Mouse (Mus musculus) erythroid progenitor cell, adult 5-6 weeks (primary cell): Measurements from ENCODE around the gene Kdm4b. TPM values are rescaled to one million over a fixed set of nuclear protein-coding genes. Genes with fewer than 3 reads are reported as not detected.

Experiments
- ATAC-seq: replicated peaks from 2 replicates; pipeline ENCODE4 v1.8.0; 2016; ENCODE audit warnings: moderate number of reproducible peaks, mild to moderate bottlenecking, moderate TSS enrichment, inconsistent platforms; ENCODE audit not compliant: poor library complexity, low FRiP score, severe bottlenecking
- total RNA-seq, 2 experiments: library from RNA; stranded (forward) in 1 of 2; stranded (reverse) in 1 of 2; fragments of 150-400 nt in 1 of 2; fragments of 186-747, 209-891 nt in 1 of 2; gene quantifications; 2 replicates each; pipeline versions ENCODE4 v1.2.3 to v1.2.4; 2015 to 2017; ENCODE audit warnings: low replicate concordance in 2 of 2

Kdm4b gene
- total RNA-seq, 2 experiments from 2014 or later = 3.4 TPM

DNA sequence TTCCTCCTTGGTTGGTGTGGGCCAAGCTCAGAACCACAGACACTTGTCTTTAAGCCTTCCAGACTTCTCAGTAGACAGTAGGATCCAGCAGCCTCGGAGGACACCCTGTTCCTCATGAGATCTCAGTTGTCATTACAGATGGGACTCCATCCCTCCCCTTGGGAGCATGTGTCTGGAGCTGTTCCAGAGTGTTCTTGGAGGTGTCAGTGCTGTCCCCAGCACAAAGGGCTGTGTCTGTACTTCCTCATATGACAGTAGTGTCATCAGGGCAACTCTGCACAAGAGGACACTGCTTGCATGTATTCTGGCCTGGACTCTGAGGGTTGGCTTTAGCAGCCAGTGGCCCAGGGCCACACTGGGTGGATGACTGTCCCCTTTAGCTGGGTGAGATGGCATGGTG lies 49.0 kb downstream of the Kdm4b start:
- no peak for ATAC-seq

DNA sequence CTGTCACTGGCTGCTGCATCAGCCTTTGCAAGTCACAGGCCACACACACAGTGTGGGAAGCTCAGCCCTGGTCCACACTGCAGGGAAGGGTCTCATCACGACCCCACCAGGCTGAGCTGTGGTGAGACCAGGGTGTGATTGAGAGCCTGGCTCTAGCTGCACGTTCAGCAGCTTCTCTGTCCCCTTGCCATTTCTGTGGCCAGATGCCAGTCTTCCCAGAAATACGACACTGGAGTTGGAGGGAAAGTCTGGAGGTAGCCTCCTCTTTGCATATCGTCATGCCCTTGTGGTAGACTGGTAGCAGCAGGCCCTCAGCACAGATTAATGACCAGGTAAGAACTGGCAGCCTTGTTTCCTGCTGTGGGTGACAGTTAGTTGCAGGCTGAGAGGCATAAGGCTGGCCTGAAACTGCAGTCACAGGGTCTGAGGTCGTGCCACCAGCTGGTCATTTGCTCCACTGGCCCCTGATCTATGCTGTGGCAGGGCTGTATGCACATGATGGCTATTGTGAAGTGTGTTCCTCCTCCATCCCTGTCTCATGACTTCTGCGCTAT lies 53.5 kb downstream of the Kdm4b start:
- no peak for ATAC-seq

DNA sequence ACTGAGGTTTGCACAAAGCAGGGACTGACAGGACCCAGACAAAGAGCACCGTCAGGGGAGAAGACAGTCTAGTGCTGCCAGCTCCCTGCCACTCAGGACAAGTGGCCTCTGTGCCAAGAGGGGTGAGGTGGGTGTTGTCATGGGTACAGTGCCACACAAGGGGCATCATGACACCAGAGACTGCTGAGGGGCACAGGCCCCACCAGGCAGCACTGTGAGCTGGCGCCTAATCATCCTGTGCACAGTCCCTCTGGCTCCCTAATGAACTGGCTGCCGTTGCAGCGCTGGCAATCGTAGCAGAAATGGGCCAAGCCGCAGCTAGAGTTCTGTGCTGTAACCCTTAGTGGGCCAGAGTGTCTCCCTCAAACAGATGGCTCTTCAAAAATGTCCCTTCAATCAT lies 54.4 kb downstream of the Kdm4b start:
- no peak for ATAC-seq

DNA sequence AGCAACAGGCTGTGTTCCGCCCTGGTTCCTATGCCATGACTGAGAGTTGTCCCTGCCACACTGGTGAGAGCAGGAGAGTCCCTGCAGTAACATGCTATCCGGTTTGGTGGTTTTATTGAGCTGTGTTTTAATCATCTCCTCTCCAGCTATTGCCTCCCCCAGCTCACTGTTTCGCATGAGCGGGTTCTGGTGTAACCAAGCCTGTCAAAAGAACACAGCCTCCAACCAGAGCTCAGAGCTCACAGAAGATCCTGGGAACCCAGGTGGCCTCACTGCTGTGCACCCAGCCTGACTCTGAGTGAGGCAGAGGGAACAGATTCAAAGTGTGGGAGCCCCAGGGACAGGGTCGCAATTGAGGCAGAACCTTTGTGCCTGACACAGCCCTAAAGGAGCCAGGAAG lies 55.3 kb downstream of the Kdm4b start:
- no peak for ATAC-seq

DNA sequence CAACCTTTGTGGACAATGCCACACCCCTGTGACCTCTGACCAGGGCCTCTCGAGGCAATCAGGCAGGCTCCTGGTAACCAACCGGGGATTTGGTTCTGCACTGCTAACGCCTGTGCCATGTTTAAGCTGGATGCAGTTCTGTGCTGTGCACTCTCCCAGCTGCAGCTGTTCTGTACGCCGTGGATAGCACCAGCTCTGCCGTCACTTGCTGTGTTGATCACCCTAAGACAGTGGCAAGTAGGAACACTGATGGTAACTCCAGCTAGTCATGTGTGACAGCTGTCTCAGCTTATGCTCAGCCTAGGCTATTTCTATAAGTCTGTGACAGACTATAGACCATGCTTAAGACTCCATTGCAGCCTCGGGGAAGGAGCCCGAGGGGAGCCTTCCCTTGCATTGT lies 57.1 kb downstream of the Kdm4b start:
- ATAC-seq = no peak

DNA sequence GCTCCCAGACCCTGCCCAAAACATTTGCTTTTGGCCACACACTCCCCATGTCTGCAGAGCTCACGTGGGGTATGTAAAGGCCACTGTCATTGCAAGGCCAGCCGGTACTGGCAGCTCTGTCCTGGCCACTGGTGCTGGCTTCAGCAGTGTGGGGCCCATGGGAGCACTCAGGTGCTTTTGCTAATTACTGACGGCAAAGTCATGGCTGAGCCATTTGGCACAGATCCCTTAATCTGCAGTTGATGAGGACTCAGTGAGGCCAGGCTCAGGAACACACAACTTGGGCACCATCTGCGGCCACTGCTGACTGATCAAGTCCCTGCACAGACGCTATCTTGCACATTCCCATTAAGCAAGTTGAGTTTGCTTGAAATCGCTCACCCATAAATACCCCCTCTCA lies 59.0 kb downstream of the Kdm4b start:
- no peak for ATAC-seq

DNA sequence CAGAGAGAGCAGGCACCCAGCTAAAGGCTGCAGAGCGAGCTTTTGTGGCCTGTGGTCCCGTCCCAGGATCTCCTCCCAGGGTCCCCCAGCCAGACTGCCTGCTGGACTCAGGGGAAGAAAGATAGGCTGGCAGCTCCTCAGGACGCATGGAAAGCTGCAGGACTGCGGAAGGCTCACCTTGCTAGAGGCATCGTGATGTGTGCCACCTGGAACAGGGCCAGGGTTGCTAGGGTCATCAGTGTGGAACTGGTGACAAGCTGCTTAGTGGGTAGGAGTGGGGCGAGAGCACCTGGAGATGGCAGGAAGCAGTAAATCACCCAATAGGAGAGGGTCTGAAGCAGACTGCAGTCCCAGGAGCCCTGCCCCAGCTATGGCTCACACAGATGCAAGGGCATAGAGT lies 61.8 kb downstream of the Kdm4b start:
- ATAC-seq = no peak

DNA sequence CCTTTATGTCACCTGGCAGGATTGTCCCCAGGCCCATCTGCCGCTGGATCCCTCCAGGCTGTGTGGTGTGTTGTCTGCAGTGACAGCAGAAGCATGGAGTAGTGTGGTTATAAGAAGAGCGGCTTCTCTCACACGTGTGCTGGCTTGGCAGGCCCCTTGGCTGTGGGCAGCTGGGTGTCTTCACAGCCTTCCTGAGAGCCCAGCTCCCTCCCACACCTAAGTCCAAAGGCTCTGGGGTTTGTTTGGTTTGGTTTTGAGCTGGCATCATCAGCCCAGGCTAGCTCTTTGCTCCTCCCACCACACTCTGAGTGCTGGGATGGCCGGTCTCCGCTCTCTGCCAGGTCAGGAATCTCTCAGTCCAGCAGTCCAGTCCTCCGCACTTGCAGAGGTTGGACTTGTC lies 67.4 kb downstream of the Kdm4b start:
- ATAC-seq = no peak

DNA sequence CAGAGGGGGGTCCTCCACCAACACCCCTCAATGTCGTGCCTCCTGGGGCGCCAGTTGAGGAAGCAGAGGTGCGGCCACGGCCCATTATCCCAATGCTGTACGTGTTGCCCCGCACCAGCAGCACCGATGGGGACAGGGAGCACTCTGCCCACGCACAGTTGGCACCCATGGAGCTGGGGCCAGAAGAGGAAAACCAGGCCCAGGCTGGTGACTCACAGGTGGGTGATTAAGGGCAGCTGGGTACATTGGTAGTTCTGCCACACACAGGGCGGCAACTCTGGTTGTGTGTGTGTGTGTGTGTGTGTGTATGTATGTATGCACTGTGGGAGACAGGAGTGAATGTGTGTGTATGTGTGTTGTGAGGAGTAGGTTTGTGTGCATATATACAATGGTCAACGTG lies 68.0 kb downstream of the Kdm4b start:
- ATAC-seq = no peak

DNA sequence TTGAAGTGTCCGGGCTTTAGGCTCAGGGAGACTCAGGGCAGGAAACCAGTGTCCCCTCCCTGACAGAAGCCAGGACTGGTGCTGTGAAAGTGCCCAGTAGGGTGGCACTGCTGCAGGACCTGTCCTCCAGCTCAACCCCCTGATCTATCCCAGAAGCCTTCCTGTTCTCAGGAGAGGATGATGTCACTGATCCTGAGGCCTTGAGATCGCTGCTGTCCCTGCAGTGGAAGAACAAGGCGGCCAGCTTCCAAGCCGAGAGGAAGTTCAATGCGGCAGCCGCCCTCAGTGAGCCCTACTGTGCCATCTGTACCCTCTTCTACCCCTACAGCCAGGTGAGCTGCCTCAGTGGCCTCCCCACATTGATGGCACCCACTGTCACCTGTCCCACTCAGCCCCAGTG lies 70.2 kb downstream of the Kdm4b start:
- ATAC-seq = no peak

DNA sequence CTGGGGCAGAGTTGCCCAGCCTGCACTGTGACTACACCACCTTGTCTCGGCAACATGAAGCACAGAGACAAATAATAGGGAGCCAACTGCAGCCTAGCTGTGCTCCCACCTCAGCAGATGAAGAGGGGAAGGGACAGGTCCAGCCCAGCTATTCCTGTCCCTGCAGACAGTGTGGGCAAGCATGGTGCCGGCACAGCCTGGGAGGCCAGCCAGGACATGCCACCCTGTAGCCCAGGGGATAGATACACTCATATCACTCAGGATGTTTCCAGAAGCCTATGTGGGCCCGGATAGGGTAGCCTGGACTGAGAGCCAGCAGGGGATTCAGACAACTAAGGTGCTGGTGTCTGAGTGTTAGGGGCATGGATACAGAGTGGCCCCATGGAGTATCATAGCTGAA lies 74.4 kb downstream of the Kdm4b start:
- ATAC-seq = no peak

DNA sequence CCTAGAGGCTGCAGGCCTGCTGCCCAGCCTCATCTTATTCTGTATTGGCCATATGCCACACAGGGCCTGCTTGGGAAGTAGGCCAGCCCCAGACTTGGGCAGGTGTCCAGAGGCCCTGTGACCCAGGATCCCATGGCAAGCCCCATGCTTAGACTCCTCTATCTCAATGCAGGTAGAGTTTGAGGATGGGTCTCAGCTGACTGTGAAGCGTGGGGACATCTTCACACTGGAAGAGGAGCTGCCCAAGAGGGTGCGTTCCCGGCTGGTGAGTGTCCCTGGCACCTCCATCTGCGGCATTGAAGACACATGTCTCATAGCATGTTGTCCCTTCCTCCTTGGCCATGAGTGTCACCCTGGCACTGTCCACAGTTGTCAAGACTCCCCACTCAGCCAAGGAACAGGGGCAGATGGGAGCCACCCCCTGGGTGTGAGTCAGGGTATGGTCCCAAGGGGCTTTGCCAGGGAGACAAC lies 75.2 kb downstream of the Kdm4b start:
- no peak for ATAC-seq

DNA sequence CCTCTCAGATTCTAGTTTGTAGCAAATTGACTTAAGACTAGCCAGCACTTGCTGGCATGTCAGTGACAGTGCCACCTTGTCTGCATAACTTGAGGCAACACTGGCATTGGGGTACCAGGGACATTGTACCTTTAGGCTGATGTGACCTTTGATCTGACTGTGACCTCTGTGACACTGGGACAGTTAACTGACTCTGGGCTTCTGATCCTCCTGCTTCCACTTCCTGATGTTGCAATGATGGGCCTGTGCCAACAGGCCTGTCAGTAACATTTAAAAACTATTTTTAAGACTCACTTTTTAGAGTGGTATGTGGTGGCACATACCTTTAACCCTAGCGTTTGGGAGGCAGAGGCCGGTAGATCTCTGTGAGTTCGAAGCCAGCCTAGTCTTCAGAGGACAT lies 79.5 kb downstream of the Kdm4b start:
- ATAC-seq = no peak

DNA sequence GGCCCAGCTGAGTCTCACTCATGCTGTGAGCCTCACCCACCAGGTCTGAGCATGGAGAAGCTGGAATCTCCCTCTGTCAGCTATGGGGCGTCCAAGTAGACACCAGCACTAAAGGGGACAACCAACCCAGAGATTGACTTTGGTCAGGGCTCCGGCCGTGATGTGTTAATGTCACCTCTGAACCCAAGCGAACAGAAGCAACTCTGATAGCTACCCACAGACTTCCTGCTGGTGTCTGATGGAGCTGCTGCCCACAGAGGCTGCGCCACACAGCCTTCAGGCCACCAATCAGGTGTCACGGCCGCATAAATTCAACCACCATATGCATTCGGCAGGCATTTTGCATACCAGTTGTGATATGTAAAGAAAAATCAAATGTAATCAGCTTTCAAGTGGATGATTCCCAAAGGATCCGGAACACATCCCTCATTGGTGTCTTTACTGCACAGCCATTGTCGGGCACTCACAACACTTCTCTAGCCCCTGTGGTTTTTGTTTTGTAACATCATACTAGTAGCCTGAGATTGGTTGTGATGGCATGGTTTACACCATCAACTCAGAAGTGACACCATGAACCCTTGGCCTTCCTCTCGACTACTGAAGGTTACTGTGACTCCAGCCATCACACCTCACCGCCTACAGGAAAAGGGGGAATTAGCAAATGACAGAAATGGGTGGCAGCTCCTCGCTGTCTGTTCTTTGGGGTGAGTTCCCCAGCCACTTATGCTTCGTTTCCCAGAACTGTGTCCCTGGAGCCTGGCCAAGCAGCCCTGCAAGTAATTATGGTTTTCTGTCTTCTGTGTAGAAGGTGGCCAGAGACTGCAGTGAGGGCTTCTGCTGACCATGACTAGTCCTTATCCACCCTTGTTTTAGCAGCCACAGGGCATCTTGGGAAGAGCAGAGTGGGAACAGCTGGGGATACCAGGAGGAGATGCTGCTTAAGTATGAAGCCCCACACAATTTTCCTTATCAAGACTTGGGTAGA lies 80.3 kb downstream of the Kdm4b start:
- ATAC-seq = no peak

DNA sequence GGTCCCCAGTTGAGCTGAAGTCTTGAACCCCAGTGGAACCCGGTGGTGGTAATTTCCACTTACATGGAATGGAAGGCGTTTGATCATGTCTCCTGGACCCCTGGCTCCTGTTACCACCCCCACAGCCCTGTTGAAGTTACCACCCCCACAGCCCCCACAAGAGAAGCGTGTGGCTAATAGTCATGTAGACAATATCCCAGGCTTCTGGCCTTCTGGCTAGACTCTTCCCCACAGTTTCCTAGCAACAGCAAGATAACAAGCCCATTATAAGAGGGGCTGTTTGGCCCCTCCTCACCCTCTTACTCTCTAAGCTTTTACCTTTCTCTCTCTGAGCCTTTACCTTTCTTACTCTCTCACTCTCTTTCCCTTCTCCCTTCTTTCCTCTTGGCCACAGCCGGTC lies 81.0 kb downstream of the Kdm4b start:
- ATAC-seq = no peak

DNA sequence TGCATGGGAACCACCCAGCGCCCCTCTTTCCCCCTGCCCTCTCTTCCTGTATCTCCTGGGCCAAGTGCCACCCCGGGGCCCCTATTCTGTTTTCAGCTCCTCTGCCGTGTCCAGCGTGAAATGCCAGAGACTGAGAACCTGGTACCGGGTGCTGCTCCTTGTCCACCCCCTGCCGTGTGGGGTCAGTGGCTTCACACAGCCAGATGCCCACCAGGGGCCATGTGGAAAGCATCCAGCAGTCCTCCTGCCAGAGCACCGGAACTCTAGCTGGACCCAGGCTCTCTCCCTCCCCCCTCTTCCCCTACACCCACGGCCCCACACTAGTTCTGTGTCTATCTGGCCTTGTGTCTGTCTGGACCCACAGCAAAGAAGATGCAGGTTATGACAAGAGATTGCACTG lies 81.5 kb downstream of the Kdm4b start:
- ATAC-seq = no peak

DNA sequence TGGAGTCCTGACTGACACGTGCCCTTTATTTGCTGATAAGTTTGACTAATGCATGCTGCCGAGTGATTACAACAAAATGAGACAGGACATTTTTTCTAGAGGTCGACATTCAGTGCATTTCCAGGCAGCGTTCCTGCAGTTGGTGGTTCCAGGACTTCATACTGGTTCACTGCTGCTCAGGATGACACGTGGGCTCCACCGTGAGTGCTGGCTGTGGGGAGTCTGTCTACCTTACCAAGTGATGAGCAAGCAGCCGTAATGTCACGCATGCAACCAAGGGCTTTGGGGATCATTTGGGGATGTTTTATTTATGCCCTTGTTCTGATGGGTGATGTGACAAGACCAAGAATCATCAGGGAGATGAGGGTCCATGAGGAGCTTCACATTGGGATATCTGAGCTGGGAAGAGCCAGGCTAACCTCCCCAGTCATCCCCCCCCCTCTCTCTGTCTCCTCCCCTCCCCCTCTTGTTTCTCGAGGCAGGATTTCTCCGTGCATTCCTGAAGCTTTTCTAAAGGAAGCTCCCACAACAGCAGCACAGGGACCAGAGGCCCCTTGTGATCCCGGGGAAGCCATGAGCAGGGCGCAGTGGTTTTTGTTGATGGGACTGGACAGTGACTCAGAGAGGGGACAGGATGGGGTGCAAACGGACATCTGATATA lies 83.2 kb downstream of the Kdm4b start:
- no peak for ATAC-seq

DNA sequence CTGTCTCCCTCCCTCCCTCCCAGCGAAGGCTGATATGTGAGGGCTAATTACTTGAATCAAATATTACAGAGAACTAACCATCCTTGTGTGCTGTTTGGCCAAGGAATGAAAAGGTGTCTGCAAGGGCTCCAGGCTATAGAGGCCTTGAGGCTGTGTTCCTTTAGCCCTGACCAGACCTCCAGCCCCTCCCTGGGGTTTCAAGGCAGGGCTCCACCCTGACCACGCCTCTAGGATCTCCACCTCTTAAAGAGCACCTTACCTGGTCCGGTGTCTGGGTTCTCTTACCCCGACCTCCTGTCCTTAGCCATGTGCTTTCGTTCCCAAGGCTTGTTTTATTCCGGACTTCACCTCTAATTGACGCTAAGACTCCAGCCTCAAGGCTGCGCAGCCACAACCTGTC lies 83.9 kb downstream of the Kdm4b start:
- ATAC-seq = no peak

DNA sequence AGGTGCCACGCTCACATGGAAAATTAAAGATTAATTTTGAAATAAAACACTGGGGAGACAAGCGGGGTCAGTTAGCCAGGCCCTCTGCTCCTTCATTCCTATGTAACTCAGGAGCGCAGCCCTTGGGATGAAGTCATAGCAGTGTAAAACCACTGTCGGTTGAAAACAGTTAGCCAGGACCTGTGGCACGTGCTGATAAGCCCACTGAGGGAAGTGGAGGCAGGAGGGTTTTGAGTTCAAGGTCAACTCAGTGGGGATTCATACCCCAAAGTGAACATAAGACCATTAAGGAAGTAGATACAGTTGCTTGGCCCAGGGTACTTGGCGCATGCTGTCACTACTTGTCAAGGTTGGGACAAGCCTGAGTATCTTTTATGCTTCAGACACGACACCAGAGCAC lies 85.6 kb downstream of the Kdm4b start:
- ATAC-seq = no peak

DNA sequence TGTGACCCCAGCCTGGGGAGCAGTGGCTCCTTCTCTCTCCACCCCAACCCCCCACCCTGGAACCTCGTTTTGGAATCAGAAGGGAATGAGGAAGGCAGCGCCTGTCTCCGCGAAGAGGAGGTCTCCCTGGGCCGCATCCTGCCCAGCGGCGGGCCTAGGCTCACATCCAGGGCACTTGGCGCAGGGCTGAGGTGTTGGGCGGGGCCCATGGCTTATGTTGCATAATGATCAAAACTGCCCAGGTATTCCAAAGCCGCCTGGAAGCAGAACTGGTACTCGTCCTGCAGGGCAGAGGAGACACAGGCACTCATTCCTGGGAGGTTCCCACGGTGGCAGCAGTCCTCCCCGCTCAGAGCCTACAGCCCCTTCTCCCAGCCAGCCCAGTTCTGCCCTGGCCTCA lies 87.3 kb downstream of the Kdm4b start:
- no peak for ATAC-seq

DNA sequence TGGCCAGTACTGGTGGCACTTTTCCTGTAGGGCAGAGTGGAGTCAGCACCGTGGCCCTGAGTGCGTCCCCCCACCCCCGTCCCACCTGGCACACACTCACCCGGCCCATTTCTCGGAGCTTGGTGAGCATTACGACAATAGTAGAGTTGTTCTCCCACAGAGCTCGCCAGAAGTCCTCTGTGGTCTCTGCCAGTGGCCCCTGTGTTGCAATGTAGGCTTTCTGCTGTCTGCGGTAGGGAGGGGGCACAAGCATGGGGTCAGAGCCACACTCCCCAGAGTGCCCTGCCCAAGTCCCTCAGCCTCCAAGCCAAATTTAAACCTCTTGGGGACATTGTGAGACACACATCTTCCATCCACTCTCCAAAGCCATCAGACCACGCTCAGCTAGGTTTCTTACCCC lies 88.9 kb downstream of the Kdm4b start:
- ATAC-seq = no peak
